Mouse (Mus musculus) A20 (cell line): ENCODE results near the gene Hrk.

Experiments used
- DNase-seq: peaks from one replicate; pipeline ENCODE4 v3.0.0-alpha.2; 2011; ENCODE audit warnings: low read depth, low spot score

Gene Hrk

GRCm38 (mm10) chr5:118165462-118165861, 1.0 kb downstream of the Hrk start:
- no peak for DNase-seq

- DNase-seq, result no peak
Observed at GRCm38 (mm10) chr5:118167561-118167995, 3.1 kb downstream of the Hrk start.

GRCm38 (mm10) chr5:118169222-118170221, 5.1 kb downstream of the Hrk start:
- no peak for DNase-seq

- DNase-seq, result no peak
Observed at GRCm38 (mm10) chr5:118170888-118171529, 6.6 kb downstream of the Hrk start.

GRCm38 (mm10) chr5:118171665-118172064, 7.2 kb downstream of the Hrk start:
- no peak for DNase-seq

- no peak for DNase-seq
Observed at GRCm38 (mm10) chr5:118172078-118172723, 7.8 kb downstream of the Hrk start.

GRCm38 (mm10) chr5:118174310-118175009, 10.0 kb downstream of the Hrk start:
- peak; percentile 78 for DNase-seq

DNA sequence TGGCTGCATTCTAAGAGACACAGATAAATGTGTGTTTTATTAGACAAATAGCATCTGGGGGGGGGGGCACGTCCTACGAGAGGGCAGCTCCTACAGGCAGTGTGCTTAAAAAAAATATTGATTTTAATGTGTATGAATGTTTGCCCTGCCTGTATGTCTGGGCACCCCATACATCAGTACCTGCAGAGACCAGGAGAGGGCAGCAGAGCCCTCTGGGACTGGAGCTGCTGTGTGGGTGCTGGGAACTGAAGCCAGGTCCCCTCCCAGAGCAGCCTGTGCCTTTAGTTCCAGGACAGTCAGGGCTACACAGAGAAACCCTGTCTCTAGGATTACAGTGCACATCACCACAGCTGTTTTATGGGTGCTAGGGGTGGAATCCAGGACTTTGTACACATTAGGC, 10.7 kb downstream of the Hrk start:
- no peak for DNase-seq

DNA sequence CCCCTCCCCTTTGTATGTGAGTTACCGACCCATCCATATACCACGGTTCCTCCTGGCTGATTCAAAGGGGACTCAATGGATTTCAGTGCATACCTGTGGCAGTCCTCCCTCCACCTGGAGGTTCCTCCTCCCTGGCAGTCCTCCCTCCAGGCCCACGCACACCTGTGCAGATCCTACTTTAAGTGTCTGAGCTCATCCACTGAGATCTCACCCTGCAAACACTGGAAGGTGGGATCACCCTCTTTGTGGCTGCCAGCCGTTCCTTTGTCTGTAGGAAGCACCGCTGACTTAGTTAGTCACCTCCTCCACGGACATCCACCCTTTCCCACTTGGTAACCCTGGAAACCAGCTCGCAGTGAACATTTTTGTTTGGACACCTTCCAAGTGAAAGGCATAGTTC, 13.2 kb downstream of the Hrk start:
- no peak for DNase-seq

- DNase-seq, result no peak
Observed at GRCm38 (mm10) chr5:118186903-118187633, 22.6 kb downstream of the Hrk start.

DNA sequence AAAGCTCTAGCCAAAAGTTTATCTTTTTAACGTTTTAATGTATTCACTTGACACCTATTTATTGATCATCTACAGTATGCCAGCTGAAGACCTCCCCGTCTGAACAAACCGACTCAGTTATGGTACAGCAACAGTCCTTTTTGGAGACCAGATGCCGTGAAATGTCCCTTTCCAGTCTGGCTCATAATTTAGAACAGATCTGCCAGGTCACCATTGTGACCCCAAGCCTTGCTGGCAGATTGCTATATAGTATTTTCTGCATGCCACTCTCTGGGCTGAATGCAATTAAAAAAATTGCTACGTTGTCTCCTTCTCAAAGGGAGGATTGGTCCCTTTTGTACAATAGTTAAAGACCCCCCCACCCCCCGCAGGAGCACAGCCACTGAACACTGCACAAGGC, 23.9 kb downstream of the Hrk start:
- DNase-seq, result no peak

DNA sequence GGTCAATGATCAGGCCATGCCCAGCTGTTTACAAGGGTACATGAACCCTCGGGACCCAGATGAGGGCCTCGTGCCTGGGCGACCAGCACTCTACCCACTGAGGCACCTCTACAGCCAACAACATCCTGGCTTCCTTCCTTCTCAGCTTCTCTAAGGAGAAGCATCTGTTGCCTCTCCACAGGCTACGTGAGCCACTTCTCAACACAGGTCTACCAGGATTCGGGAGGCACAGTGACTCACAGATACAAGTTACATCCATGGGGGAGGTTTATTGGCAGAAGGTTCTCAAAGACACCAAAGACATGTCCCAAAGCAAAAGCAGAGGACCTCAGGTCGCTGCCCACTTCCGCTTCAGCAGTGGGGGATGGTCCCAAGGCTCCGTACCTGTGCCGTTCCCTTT, 26.0 kb downstream of the Hrk start:
- DNase-seq, result no peak

GRCm38 (mm10) chr5:118192221-118192620, 27.8 kb downstream of the Hrk start:
- no peak for DNase-seq

DNA sequence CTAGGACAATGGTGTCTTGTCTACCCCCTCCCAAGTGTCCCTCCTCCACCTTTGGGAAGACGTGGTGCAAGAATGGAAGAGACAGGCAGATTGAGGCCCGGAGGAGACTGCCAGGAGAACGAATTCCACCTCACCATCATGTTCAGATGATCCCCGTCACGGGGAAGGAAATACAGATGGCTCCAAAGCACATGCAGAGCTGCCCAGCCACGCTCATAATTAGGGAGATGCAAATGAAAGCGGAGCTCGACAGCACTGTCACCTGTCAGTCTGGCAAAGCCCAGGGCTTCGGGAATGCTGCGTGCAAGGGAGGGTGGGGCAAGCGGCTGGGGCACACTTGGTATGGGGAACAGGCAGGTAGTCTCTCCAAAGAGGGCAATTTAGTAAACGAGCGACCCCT, 33.0 kb downstream of the Hrk start:
- DNase-seq, result no peak

DNA sequence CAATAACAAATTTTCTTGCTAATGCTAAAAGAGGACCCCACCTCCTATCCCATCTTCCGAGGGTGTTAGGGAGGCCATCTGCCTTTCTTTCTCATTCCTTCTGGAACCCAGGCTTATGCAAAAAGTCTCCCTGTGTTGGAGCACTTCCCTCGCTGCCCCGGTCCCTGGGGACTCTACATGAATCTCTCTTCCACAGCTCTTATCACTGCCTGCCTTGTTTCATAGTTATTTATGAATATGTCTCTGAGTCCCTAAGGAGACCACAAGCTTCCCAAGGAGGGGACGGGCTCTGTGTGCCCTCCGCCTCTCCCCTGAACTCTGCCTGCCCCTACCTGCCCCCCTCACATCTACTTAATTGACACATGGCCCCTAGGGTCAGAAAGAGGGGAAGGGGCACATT, 35.2 kb downstream of the Hrk start:
- no peak for DNase-seq

- DNase-seq, result no peak
Observed at GRCm38 (mm10) chr5:118204675-118205440, 40.4 kb downstream of the Hrk start.

DNA sequence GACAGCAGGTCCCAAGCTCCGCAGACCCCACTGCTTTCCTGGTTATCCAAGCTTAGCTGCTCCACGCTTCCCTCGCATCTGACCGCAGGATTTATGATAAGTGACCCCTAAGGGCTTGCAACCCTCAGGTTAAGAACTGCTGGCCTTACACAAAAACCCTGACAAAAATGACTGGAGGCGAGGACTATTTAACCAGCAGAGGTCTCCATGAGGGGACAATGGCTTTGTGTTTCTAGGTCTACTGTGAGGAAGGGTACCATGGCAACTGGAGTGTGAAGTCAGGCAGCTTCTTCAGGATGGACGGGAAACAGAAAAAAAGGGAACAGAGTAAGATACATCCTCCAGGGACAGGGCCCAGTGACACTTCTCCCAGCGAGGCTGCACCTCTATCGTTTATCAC, 41.4 kb downstream of the Hrk start:
- DNase-seq, result no peak

DNA sequence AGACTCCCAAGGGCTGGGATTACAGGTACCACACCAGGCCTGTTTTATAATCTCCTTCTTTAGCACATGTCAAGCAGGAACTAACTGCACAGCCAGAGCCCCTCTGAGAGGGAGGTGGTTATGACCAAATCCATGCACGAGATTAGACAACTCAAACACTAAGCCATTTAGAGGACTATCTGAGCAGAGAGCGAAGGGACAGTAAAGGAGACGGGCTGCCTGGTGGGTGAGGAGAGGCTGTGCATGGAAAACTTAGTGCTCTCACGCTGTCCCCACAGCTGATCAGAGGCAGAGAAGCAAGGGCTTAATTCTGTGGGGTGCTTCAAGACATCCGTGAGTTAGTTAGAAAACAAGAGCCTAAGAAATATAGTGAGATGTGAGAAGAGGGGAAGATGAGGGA, 49.6 kb downstream of the Hrk start:
- DNase-seq, result no peak

DNA sequence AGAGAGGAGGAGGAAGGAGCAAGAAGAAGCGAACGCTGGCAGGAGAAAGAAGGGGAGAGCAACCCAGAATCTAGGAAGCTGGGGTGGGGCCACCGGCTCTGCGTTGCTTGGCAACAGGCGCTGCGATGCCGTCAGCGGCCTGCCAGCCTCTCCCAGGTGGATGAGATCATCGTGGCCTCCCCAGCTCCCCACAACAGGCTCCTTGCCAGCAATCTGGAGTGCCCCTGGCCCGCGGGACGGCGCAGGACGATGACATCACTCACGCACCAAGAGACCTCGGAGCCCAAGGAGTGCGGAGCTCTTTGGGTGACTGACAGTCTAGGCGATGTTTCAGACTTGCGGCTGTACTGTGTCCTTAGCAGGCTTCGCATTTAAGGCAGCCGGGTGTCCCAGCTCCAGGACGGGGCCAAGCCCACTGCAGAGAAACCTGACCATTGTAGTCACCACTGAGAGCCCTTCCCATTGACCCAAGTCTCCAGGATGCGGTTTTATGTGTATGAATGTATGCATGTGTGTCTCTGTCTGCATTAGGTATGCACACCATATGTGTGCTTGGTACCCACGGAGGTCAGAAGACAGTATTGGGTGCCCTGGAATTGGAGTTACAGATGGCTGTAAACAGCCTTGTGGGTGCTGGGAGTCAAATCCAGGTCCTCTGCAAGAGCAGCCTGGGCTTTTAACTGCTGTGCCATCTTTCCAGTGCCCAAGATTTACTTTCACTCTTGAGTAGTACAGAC, 50.1 kb downstream of the Hrk start:
- no peak for DNase-seq

GRCm38 (mm10) chr5:118217410-118217809, 53.0 kb downstream of the Hrk start:
- no peak for DNase-seq
